Comparison of ENCODE assay signal across 18 mouse cellular contexts in the genomic region with DNA sequence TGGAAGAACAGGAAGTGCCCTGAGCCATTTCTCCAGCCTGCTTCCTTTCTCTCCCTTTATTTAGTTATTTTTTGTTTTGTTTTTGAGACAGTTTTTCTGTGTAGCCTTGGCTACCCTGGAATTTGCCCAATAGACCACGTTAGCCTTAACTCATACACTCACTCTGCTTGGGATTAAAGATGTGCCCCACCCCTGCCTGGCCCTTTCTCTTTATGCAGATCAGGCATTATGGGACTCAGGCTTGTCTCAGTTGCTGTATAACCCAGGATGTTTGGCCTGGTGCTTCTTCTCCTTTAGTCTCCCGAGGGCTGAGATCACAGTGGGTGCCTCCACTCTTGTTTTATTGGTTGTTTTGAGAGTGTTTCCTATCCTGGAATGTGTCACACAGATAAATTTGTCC. TPM values are rescaled to one million over a fixed set of nuclear protein-coding genes. Genes with fewer than 3 reads are reported as not detected.
DNase-seq lines count a peak whose midpoint lies in the region; ATAC-seq and TF ChIP-seq lines count a peak whose summit lies in the region.
"Had no signal": no experiment of that assay in that cellular context is flagged by ENCODE, and none has a peak within 500 bp of the region (broad histone marks: within the 10 kb centered on the region; RNA-seq: fewer than 3 reads in every experiment).

No protein-coding gene starts in this region.

- no peaks in the 10 kb centered on the region for H3K9me3 ChIP-seq in heart, embryonic 14.5 days (ENCODE audit: control insufficient read depth, low read length)
- no peaks in the 10 kb centered on the region for H3K9me3 ChIP-seq in intestine, embryonic 16.5 days (ENCODE audit: control insufficient read depth, low read length)
- H3K9me3 ChIP-seq: hindbrain, embryonic 15.5 days; neural tube, embryonic 15.5 days had no signal

- no peak for TF ChIP-seq POLR2A in testis, adult 2 months (IDR thresholded peaks at IDR 0.05; ENCODE audit: control insufficient read depth, low read depth, low read length)

- TF ChIP-seq CTCF in testis, adult 2 months (IDR thresholded peaks at IDR 0.05; ENCODE audit: control insufficient read depth, insufficient read depth, insufficient replicate concordance, low read depth, low read length): no peak

- 14% methylated on average over 2 of the region's 2 CpGs for WGBS in heart, embryonic 14.5 days
- 45% methylated on average over 2 of the region's 2 CpGs for WGBS in intestine, embryonic 16.5 days

- peaks cover 2 to 4% of the 10 kb centered on the region in 2 experiments; a peak in 3 of 4 replicates for H3K4me1 ChIP-seq in heart, embryonic 14.5 days (ENCODE audit: control insufficient read depth in 2 of 2, insufficient read depth in 2 of 2, low read length in 2 of 2)
- H3K4me1 ChIP-seq in testis, adult 2 months (ENCODE audit: control insufficient read depth, insufficient read depth, low read length): 0 out of 2 replicates have a peak, but pooled peaks cover 2% of the 10 kb centered on the region
- peaks cover 9% of the 10 kb centered on the region for H3K4me1 ChIP-seq in intestine, embryonic 16.5 days (ENCODE audit: control insufficient read depth, insufficient read depth, low read length)
- H3K4me1 ChIP-seq: hindbrain, embryonic 15.5 days; neural tube, embryonic 15.5 days had no signal

- no peak overlapping the region for H3K4me3 ChIP-seq in heart, embryonic 14.5 days (ENCODE audit: control insufficient read depth in 1 of 2, insufficient read depth in 1 of 2, low read depth in 1 of 2, low read length in 2 of 2)
- no peak overlapping the region for H3K4me3 ChIP-seq in testis, adult 2 months (ENCODE audit: control insufficient read depth, low read depth, low read length)
- no peak overlapping the region for H3K4me3 ChIP-seq in intestine, embryonic 16.5 days (ENCODE audit: low read length)
- H3K4me3 ChIP-seq: hindbrain, embryonic 15.5 days; neural tube, embryonic 15.5 days had no signal

- no peak for ATAC-seq in heart, embryonic 14.5 days (ENCODE audit: insufficient number of reproducible peaks, insufficient read depth, low FRiP score, low read depth)
- no peak for ATAC-seq in intestine, embryonic 16.5 days
- ATAC-seq: forebrain, postnatal 0 days had no signal

- no peak for DNase-seq in heart, adult 9 months (ENCODE audit: low spot score in 2 of 2)
- no peak for DNase-seq in testis, postnatal 10 days (ENCODE audit: low spot score)
- DNase-seq in adrenal gland, postnatal 36 days: no peak
- no peak for DNase-seq in spleen, postnatal 4 days (ENCODE audit: low spot score in 2 of 2)
- no peak for DNase-seq in thymus, postnatal 14 days
- DNase-seq: cerebellum, adult 8-10 months; embryo, embryonic 11 days; forebrain, postnatal 0 days; gastrocnemius, postnatal 36 days; layer of hippocampus, adult 9-11 months had no signal

- H3K27ac ChIP-seq in heart, embryonic 14.5 days (replicated peaks in 1 of 2; ENCODE audit: control insufficient read depth in 1 of 2, insufficient read depth in 1 of 2, low read depth in 2 of 2, low read length in 2 of 2): peak overlapping the region; percentile 12 to 52; a peak in 2 of 4 replicates
- peak overlapping the region; percentile 29; the same call in 1 of the 2 replicates for H3K27ac ChIP-seq in testis, adult 2 months (ENCODE audit: control insufficient read depth, insufficient read depth, low read depth, low read length)
- H3K27ac ChIP-seq in intestine, embryonic 16.5 days (ENCODE audit: low read length): peak overlapping the region; percentile 87; the same call in 1 of the 2 replicates
- H3K27ac ChIP-seq: hindbrain, embryonic 15.5 days; liver, embryonic 14.5 days; neural tube, embryonic 15.5 days had no signal

- no peak overlapping the region for H3K9ac ChIP-seq in heart, embryonic 14.5 days (ENCODE audit: low read length)
- no peak overlapping the region for H3K9ac ChIP-seq in intestine, embryonic 16.5 days (ENCODE audit: low read depth, low read length)
- H3K9ac ChIP-seq: forebrain, postnatal 0 days; hindbrain, embryonic 15.5 days; liver, embryonic 14.5 days; neural tube, embryonic 15.5 days had no signal

- no peak overlapping the region for H3K4me2 ChIP-seq in heart, embryonic 14.5 days (ENCODE audit: low read length)
- H3K4me2 ChIP-seq in intestine, embryonic 16.5 days (ENCODE audit: low read depth, low read length): no peak overlapping the region
- H3K4me2 ChIP-seq: hindbrain, embryonic 15.5 days; neural tube, embryonic 15.5 days had no signal

- H3K27me3 ChIP-seq in heart, embryonic 14.5 days (ENCODE audit: control insufficient read depth, insufficient read depth, low read length): no peaks in the 10 kb centered on the region
- no peaks in the 10 kb centered on the region for H3K27me3 ChIP-seq in testis, adult 2 months (ENCODE audit: control insufficient read depth, insufficient read depth, low read length)
- H3K27me3 ChIP-seq in intestine, embryonic 16.5 days (replicated peaks; ENCODE audit: control insufficient read depth, insufficient read depth, low read length): no peaks in the 10 kb centered on the region
- H3K27me3 ChIP-seq: hindbrain, embryonic 15.5 days; neural tube, embryonic 15.5 days had no signal

- no peaks in the 10 kb centered on the region for H3K36me3 ChIP-seq in heart, embryonic 14.5 days (ENCODE audit: control insufficient read depth, insufficient read depth, low read length)
- H3K36me3 ChIP-seq in testis, adult 2 months (ENCODE audit: control insufficient read depth, insufficient read depth, low read length): no peaks in the 10 kb centered on the region
- no peaks in the 10 kb centered on the region for H3K36me3 ChIP-seq in intestine, embryonic 16.5 days (ENCODE audit: control insufficient read depth, insufficient read depth, low read length)
- H3K36me3 ChIP-seq: hindbrain, embryonic 15.5 days; neural tube, embryonic 15.5 days had no signal

RNA-seq across cellular contexts. Expression of gene Sp1, which starts 13.4 kb away (rescaled TPM):
- polyA plus RNA-seq in heart, embryonic 14.5 days (2014; fragmentation: Nextera tagmentation; extraction: Ambion mirVana): 8.0 and 8.2 TPM in 2 replicates
- 17.0 and 18.5 TPM in 2 replicates for polyA plus RNA-seq in testis, adult 2 months (2012; rRNA removed)
- 6.8 and 7.2 TPM in 2 replicates for polyA plus RNA-seq in intestine, embryonic 16.5 days (2015; fragmentation: Nextera tagmentation; extraction: Ambion mirVana)
- 10 to 100 TPM; 78.9 to 79.7 TPM for total RNA-seq in adrenal gland, postnatal 36 days (2021)

RNA-seq across cellular contexts. Expression of gene Sp7, which starts 25.5 kb away (rescaled TPM):
- polyA plus RNA-seq in heart, embryonic 14.5 days (2014; fragmentation: Nextera tagmentation; extraction: Ambion mirVana): 0.22 TPM in 1 of 2 replicates, not detected in the other
- 0.06 TPM in 1 of 2 replicates, not detected in the other for polyA plus RNA-seq in testis, adult 2 months (2012; rRNA removed)
- polyA plus RNA-seq in intestine, embryonic 16.5 days (2015; fragmentation: Nextera tagmentation; extraction: Ambion mirVana): 0.50 and 0.60 TPM in 2 replicates
- under 1 TPM in 1 of 2 experiments, not detected in 1; 0.16 TPM for total RNA-seq in adrenal gland, postnatal 36 days (2021)
- total RNA-seq: gastrocnemius, postnatal 36 days; megakaryocyte progenitor cell, adult 5-6 weeks; monocyte, adult 5-6 weeks had no signal

RNA-seq across cellular contexts. Expression of gene Aaas, which starts 41.9 kb away (rescaled TPM):
- 45.0 and 48.4 TPM in 2 replicates for polyA plus RNA-seq in heart, embryonic 14.5 days (2014; fragmentation: Nextera tagmentation; extraction: Ambion mirVana)
- 41.5 and 43.5 TPM in 2 replicates for polyA plus RNA-seq in testis, adult 2 months (2012; rRNA removed)
- polyA plus RNA-seq in intestine, embryonic 16.5 days (2015; fragmentation: Nextera tagmentation; extraction: Ambion mirVana): 50.6 and 59.1 TPM in 2 replicates
- 10 to 100 TPM; 13.7 to 16.2 TPM for total RNA-seq in adrenal gland, postnatal 36 days (2021)

RNA-seq across cellular contexts. Expression of gene Amhr2, which starts 52.6 kb away (rescaled TPM):
- 2.1 and 3.1 TPM in 2 replicates for polyA plus RNA-seq in heart, embryonic 14.5 days (2014; fragmentation: Nextera tagmentation; extraction: Ambion mirVana)
- 131 and 168 TPM in 2 replicates for polyA plus RNA-seq in testis, adult 2 months (2012; rRNA removed)
- polyA plus RNA-seq in intestine, embryonic 16.5 days (2015; fragmentation: Nextera tagmentation; extraction: Ambion mirVana): 0.75 and 0.88 TPM in 2 replicates
- 1 to 10 TPM; 1.2 to 2.5 TPM for total RNA-seq in adrenal gland, postnatal 36 days (2021)
- total RNA-seq: megakaryocyte progenitor cell, adult 5-6 weeks had no signal

Comparison
In these comparisons a context has a peak if more than half of its experiments do, and no peak if none do; other contexts are left out.
1. H3K27ac ChIP-seq: peak in every context shown above with its lines; median percentile 87 in intestine, embryonic 16.5 days; 32 in heart, embryonic 14.5 days; 29 in testis, adult 2 months.